Mouse (Mus musculus) liver, postnatal 0 days (tissue): ENCODE measurements at regions not wholly inside any gene's neighbourhood (a gene's known extent, or its start where the extent isn't known, plus 50 kb on each side); places are given as distances from the start of the nearest gene placed in this dataset.
A peak's percentile ranks its signal among the peaks of the same experiment; 100 is the strongest.

Source experiments
- CTCF ChIP-seq: sonication (generic); IDR thresholded peaks from 2 replicates; pipeline ENCODE4 v1.5.1; 2016; ENCODE audit warnings: antibody characterized with exemption, low read depth
- EP300 ChIP-seq: IDR thresholded peaks from 2 replicates; pipeline ENCODE4 v1.6.1; 2016; ENCODE audit warnings: antibody characterized with exemption, low read depth, mild to moderate bottlenecking

DNA sequence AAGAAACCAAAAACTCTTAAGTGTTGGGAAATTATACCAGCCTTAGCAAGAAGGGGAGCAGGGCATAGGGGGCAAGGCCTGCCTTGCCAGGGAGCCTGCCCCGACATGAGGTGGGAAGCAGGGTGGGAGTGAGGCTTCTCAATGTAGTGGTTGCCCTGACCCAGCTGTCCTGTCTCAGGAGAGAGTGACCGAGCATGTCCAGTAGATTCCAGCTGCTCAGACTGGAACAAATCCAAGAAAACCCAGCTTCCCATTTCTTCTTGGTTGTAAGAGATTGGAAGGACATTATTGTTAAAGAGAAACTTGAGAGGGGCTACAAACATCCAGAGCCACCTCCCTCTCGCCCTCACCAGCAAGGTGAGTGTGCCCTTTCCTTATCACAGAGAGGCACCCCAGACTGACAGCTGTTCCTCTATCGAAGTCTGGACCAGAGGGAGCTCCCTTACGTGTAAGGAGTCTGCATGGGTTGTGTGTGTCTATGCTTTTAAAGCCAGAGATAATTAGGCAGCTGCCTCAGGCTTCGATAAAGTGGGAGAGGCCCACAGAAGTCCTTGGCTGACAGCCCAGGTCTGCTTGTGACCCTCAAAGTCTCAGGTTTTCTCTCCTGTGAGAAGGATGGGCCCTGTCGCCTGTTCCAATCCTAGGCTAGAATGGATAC lies 608.1 kb downstream of the Zfp706 start:
- TF ChIP-seq CTCF: no peak
- peak; percentile 83 for TF ChIP-seq EP300
